Mouse (Mus musculus) heart, postnatal 0 days (tissue): ENCODE measurements around the gene Arpp21.

Source experiments
- CTCF ChIP-seq: IDR thresholded peaks from 2 replicates; pipeline ENCODE4 v1.5.1; 2016; ENCODE audit warnings: antibody characterized with exemption, control low read depth, low read depth
- EP300 ChIP-seq: IDR thresholded peaks from 2 replicates; pipeline ENCODE4 v1.6.1; 2016; ENCODE audit warnings: antibody characterized with exemption, low read depth

GRCm38 (mm10) chr9:112095708-112096107, 140.0 kb downstream of the Arpp21 start:
- no peak for TF ChIP-seq CTCF
- TF ChIP-seq EP300: no peak
